Mouse (Mus musculus) NIH3T3 (cell line): ENCODE data around the gene Anp32a.

ENCODE experiments used
- DNase-seq: peaks from one replicate; pipeline ENCODE4 v3.0.0-alpha.2; 2012; ENCODE audit warnings: low read depth

Gene Anp32a

DNA sequence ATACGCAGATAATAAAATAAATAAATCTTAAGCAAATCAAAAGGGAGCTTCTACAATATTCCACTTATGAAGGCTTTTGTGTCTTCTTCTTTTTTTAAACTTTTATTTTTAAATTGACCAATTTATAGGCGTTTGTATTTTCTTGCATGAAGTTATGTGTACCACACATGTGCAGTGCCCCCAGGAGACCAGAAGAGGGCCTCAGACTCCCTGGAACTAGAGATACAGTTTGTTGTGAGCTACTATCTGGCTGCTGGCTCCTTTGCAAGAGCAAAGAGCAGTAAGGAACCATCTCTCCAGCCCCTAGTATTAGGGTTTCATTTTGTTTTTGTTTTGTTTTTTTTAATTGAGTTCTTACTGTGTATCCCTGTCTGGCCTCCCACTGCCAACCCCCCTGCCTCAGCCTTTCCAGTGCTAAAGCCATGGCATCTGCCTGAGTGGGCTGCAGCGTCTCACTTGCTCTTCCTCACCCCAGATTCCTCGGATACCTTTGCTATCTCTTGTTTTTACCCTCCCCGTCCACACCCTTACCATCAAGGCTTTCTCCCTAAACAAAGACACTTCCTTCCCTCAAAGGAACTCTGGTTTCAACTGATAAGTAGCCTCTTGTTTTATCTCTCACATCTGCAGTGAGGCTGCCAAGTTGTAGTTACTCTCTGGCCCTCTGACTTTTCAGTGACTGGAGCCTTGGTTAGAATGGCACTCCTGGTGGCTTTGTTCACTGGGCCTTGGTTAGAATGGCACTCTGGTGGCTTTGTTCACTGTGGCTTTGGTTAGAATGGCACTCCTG, 66.5 kb downstream of the Anp32a start:
- DNase-seq = no peak

DNA sequence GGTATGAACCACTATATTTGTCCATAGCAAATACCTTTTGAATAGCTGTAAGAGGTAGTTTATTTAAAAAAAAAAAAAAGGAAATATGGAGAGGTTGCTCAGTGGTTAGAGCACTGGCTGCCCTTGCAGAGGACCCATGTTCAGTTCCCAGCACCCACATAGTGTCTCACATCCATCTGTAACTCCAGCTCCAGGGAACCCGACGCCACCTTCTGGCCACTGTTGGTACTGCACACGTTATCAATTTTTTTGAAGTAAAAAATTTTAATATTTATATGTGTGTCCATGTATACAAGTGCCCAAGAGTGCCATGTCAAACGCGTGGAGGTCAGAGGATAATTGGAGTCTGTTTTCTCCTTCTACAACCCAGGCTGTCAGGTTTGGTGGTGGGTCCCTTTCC, 77.6 kb downstream of the Anp32a start:
- DNase-seq = no peak

DNA sequence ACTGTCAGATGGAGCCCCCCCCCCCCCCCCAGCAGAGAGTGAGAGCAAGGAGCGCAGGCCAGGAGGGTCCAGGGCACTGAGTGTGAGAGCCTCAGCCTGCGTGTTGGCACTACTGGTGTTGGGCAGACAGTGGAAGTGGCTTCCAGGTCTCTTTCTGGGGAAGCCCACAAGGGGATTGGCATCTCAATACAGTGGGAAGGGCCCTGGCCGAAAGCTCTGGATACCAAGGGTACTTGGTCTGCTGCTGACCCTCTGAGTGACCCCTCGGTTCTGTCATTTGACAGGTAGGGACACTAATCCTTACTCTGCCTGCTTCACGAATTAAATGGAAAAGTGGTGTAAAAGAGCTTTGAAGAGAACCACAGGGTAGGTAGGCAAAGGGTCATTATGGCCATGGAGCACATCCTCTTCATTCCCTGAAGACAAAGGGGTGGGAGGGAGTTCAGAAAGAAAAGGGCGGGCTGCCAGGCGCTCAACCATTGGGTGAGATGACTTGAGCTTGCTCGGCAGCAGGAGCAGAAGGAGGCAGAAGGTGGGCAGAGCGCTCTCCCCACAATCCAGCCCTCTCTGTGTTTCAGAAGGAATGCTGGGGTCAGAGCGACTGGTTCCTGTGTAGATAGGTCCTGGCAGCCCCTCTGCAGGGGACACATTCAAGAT, 79.3 kb downstream of the Anp32a start:
- no peak for DNase-seq

DNA sequence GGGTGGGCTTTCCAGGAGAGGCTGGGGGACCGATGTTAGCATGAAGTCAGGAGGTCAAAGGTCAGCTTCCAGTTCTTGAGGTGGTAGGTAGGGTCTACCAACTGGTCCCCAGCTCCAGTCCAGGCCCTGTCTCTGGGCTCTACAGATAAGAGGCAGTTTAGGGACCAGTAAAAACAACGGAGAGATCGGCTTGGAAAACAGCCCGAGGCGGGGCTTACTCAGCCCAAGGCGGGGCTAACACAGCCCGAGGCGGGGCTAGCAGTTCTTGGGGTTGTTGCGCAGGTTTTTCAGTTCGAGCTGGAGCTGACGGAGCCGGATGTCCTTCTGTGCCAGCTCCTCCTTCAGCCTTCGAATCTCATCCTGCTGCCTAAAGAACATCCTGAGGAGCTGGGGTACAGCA, 79.9 kb downstream of the Anp32a start:
- DNase-seq = no peak

DNA sequence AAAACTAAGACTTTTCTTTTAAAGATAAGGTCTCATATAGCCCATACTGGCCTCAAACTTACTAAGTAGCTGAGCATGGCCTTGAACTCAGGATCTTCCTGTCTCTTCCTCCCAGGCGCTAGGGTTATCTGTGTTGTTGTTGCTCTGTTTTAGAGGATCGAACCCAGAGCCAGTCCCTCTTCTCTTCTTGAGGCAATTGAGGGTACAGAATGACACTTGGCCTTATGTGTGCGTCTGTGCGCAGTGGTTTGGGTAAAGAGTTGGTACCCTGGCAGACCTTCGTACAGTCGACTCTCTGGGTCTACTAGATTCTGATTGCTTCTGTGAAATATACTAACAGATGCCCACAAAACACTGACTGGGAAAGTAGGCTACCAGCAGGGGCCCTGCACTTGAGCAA, 80.8 kb downstream of the Anp32a start:
- DNase-seq = no peak

DNA sequence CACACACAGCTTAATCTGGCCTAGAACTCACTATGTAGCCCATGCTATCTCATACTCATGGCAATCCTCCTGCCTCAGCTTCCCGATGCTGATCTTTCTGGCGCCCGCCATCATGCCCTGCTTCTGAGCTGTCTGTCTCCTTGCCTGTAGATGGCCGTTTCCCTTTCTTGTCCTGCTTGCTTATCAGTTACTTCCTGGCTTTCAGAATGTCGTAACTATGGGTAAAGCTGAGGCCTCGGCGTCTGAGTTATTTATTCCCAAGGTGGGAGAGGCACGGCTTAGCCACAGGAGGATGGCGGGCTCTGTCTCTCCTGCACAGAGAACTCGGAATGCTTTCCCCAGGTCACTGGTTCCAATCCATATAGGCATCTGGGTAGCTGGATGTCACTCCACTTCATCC, 81.8 kb downstream of the Anp32a start:
- DNase-seq = no peak

DNA sequence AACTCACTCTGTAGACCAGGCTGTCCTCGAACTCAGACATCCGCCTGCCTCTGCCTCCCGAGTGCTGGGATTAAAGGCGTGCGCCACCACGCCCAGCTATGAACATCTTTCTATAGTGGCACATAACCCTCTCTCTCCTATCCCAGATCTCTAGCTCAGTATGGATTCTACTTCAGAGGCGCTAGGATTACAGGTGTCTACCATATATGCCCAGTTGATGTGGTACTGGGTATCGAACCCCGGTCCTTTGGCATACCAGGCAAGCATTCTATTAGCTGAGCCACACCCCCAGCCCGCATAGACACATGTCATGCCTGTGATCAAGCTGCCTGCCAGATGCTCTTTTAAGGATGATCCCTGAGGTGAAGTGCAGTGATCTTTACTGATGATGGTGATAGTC, 82.8 kb downstream of the Anp32a start:
- DNase-seq = no peak

DNA sequence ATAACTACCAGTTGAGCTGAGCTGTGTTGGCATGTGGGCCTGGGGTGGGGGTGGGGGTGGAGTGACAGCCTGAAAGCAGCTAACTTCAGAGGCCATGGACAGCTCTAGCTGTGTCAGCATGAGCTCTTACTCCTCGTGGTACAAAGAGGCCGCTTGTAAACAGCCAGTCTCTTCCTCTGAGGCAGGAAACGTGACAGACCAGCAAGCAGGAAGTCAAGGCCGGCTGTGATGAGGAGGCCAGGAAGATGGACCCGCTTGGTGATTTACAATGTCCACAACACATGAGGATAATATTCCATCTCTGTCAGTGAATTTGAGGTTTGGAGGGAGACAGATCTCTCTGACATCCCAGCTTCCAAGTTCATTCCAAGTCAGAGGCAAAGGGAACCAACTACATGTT, 84.2 kb downstream of the Anp32a start:
- no peak for DNase-seq

DNA sequence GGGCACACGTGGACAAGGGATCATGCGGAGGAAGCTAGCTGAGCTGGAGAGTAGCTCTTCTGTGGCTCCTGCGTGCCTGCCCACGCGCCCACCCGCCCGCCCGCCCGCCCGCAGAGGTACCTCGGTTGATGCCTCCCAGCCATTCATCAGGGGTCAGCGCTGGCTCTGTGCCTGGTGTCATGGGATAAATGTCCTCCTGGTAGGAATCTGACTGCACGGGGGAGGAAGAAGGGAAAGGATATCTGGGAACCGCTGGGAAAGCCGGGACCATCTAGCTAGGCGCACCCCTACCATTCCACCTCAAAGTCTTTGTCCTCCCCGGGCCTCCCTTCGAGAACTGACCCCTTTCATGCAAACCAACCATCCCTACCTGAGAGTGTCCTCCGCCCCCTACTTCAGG, 84.9 kb downstream of the Anp32a start:
- DNase-seq = no peak

DNA sequence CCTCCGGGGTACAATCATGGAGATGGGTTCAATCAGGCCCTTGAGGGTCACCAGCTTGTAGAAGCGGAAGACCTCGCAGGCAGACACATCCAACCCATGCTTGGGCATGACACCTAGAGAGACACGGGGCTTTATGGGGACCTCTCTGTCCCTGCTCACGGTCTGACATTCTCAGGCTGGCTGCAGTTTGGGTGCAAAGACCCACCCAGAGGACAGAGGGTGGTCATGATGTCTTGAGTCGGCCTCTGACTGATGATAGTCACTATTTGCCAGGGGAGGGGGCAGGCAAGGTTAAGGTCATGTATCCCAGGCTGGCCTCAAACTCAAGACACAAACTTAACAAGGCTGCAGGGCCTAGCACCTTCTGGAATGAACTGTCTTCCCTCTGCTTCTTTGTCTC, 85.4 kb downstream of the Anp32a start:
- DNase-seq = no peak

DNA sequence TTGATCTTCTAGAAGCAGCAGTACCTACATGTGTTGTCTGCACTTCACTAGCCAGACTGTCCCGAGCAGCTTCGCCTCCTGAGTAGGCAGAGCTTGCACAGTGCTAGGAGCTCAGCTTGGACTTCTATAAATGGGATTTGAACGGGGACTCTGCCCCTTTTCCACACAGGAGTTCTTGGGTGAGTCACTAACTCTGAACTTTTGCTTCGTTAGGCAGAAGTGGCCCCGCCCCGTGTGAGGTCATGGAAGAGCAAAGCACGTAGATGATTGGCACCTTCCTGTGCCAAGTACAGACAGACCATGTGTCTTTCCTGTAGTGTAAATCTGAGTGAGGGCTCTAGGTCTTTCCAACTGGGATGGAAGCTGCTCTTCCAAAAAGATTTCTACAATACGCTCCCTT, 85.9 kb downstream of the Anp32a start:
- peak; percentile 68 for DNase-seq
